21 mouse cellular contexts compared by ENCODE assay signal in genomic region chr1:90013273-90013672, GRCm38 (mm10). TPM values are rescaled to one million over a fixed set of nuclear protein-coding genes. Genes with fewer than 3 reads are reported as not detected.
A peak's percentile ranks its signal among the peaks of the same experiment; 100 is the strongest.
DNase-seq lines count a peak whose midpoint lies in the region; ATAC-seq lines count a peak whose summit lies in the region.
"Had no signal": no experiment of that assay in that cellular context is flagged by ENCODE, and none has a peak within 500 bp of the region (broad histone marks: within the 10 kb centered on the region; RNA-seq: fewer than 3 reads in every experiment).

No protein-coding gene starts in this region.

- H3K36me3 ChIP-seq in hindbrain, embryonic 16.5 days (ENCODE audit: control insufficient read depth, insufficient read depth, low read length) = no peaks in the 10 kb centered on the region
- H3K36me3 ChIP-seq: embryonic facial prominence, embryonic 10.5 days; heart, embryonic 12.5 days; kidney, embryonic 15.5 days; limb, embryonic 12.5 days; midbrain, embryonic 13.5 days had no signal

- no peak overlapping the region for H3K4me3 ChIP-seq in hindbrain, embryonic 16.5 days (ENCODE audit: low read length)
- H3K4me3 ChIP-seq: embryonic facial prominence, embryonic 10.5 days; heart, embryonic 12.5 days; kidney, embryonic 15.5 days; left cerebral cortex, adult 2 months; limb, embryonic 12.5 days; midbrain, embryonic 13.5 days had no signal

- H3K9ac ChIP-seq in hindbrain, embryonic 16.5 days (ENCODE audit: low read depth, low read length) = no peak overlapping the region
- H3K9ac ChIP-seq: forebrain, postnatal 0 days; heart, embryonic 12.5 days; kidney, embryonic 15.5 days; limb, embryonic 12.5 days; midbrain, embryonic 13.5 days had no signal

- H3K9me3 ChIP-seq in hindbrain, embryonic 16.5 days (ENCODE audit: control insufficient read depth, low read length) = no peaks in the 10 kb centered on the region
- H3K9me3 ChIP-seq: kidney, embryonic 15.5 days; midbrain, embryonic 13.5 days had no signal

- no peaks in the 10 kb centered on the region for H3K27me3 ChIP-seq in hindbrain, embryonic 16.5 days (replicated peaks; ENCODE audit: control insufficient read depth, insufficient read depth, low read length)
- H3K27me3 ChIP-seq: heart, embryonic 12.5 days; limb, embryonic 12.5 days had no signal

- no peaks in the 10 kb centered on the region for H3K4me1 ChIP-seq in hindbrain, embryonic 16.5 days (ENCODE audit: control insufficient read depth, insufficient read depth, low read depth, low read length)
- H3K4me1 ChIP-seq: embryonic facial prominence, embryonic 10.5 days; kidney, embryonic 15.5 days; limb, embryonic 12.5 days; midbrain, embryonic 13.5 days had no signal

- H3K4me2 ChIP-seq in hindbrain, embryonic 16.5 days (ENCODE audit: low read length) = no peak overlapping the region
- H3K4me2 ChIP-seq: heart, embryonic 12.5 days; kidney, embryonic 15.5 days; limb, embryonic 12.5 days; midbrain, embryonic 13.5 days had no signal

- peak; percentile 27 for DNase-seq in cerebellum, adult 11-12 months
- DNase-seq in thymus, postnatal 4 days = peak; percentile 22
- no peak for DNase-seq in thymus, postnatal 25 days
- peak; percentile 39 for DNase-seq in cerebellum, adult 9-10 months
- DNase-seq in layer of hippocampus, adult 11-12 months (ENCODE audit: low spot score) = no peak
- DNase-seq in embryo, embryonic 9.5 days (ENCODE audit: extremely low spot score) = no peak
- DNase-seq: adrenal gland, postnatal 36 days; forebrain, postnatal 0 days; gastrocnemius, postnatal 10 days; heart, postnatal 36 days; right cerebral cortex, postnatal 14 days; thymus, adult 18-20 months had no signal

- WGBS in hindbrain, embryonic 16.5 days = 87% methylated on average over 5 of the region's 5 CpGs

- no peak overlapping the region for H3K27ac ChIP-seq in hindbrain, embryonic 16.5 days (ENCODE audit: low read depth, low read length)
- H3K27ac ChIP-seq: embryonic facial prominence, embryonic 10.5 days; kidney, embryonic 15.5 days; left cerebral cortex, adult 2 months; limb, embryonic 12.5 days; midbrain, embryonic 13.5 days had no signal

- no peak for ATAC-seq in cerebellum, adult (ENCODE audit: insufficient number of reproducible peaks, low FRiP score, low TSS enrichment)
- ATAC-seq in hindbrain, embryonic 16.5 days = no peak
- ATAC-seq: forebrain, postnatal 0 days; inflammation-experienced regulatory T-cells, adult 6 months; midbrain, embryonic 13.5 days had no signal

RNA-seq across cellular contexts. Expression of gene Asb18, which starts 1.2 kb away (rescaled TPM):
- polyA plus RNA-seq in hindbrain, embryonic 16.5 days (2015; fragmentation: Nextera tagmentation; extraction: Ambion mirVana) = 0.67 and 0.75 TPM in 2 replicates
- polyA plus RNA-seq: inflammation-experienced regulatory T-cells, adult 6 months had no signal

Comparison
In these comparisons a context has a peak if more than half of its experiments do, and no peak if none do; other contexts are left out.
1. DNase-seq: peak in cerebellum, adult 11-12 months (single experiment), thymus, postnatal 4 days (single experiment) and cerebellum, adult 9-10 months (single experiment); none in thymus, postnatal 25 days (single experiment), layer of hippocampus, adult 11-12 months (single experiment) and embryo, embryonic 9.5 days (single experiment).